Mouse (Mus musculus): ENCODE measurements around the gene B4galt2.

The B4galt2 gene

GRCm38 (mm10) chr4:117835531-117836111 lies 47.7 kb downstream of the B4galt2 start:
- peak in 1 of 2 experiments; percentile 51 for DNase-seq (ENCODE audit: low spot score in 2 of 2)

GRCm38 (mm10) chr4:117834845-117835530 lies 48.3 kb downstream of the B4galt2 start:
- DNase-seq (ENCODE audit: low spot score in 2 of 2) = peak; percentile 38 to 60

- no peak for DNase-seq (ENCODE audit: low spot score in 2 of 2)
Observed at GRCm38 (mm10) chr4:117834457-117834844, 48.8 kb downstream of the B4galt2 start, which contains the start of gene Slc6a9. Gene Slc6a9 (plus strand): TSS chr4:117834506.

- DNase-seq (ENCODE audit: low spot score in 2 of 2) = no peak
Observed at GRCm38 (mm10) chr4:117831920-117832691, 51.2 kb downstream of the B4galt2 start.

- DNase-seq (ENCODE audit: low spot score in 2 of 2) = no peak
Observed at GRCm38 (mm10) chr4:117831499-117831898, 51.8 kb downstream of the B4galt2 start.

GRCm38 (mm10) chr4:117830801-117831200 lies 52.5 kb downstream of the B4galt2 start:
- DNase-seq (ENCODE audit: low spot score in 2 of 2) = no peak

GRCm38 (mm10) chr4:117830124-117830551 lies 53.1 kb downstream of the B4galt2 start:
- DNase-seq (ENCODE audit: low spot score in 2 of 2) = peak in 1 of 2 experiments; percentile 70

- peak; percentile 59 to 72 for DNase-seq (ENCODE audit: low spot score in 2 of 2)
Observed at GRCm38 (mm10) chr4:117829260-117830123, 53.8 kb downstream of the B4galt2 start.

GRCm38 (mm10) chr4:117828572-117829145 lies 54.6 kb downstream of the B4galt2 start:
- no peak for DNase-seq (ENCODE audit: low spot score in 2 of 2)

Data from cerebellum, postnatal 4 days (tissue).